Mouse (Mus musculus) hindbrain, embryonic 16.5 days (tissue): ENCODE measurements at regions not wholly inside any gene's neighbourhood (a gene's known extent, or its start where the extent isn't known, plus 50 kb on each side); places are given as distances from the start of the nearest gene placed in this dataset.
A peak's percentile ranks its signal among the peaks of the same experiment; 100 is the strongest.

Source experiments
- ATAC-seq: fragments of 200-750 bp; cut with Nextera tagmentation; 2 replicates; pipeline ENCODE4 v1.8.0; 2017; ENCODE audit warnings: moderate TSS enrichment, moderate library complexity
- H3K27ac ChIP-seq: fragments of 300-500 bp; sonication (generic); 2 replicates; pipeline ENCODE4 v1.5.1; 2014; ENCODE audit warnings: low read depth, mild to moderate bottlenecking, control low read depth, low read length, moderate library complexity
- H3K27me3 ChIP-seq: fragments of 300-500 bp; sonication (generic); replicated peaks from 2 replicates; pipeline ENCODE4 v1.6.1; 2014; ENCODE audit warnings: low read length; ENCODE audit not compliant: control insufficient read depth, insufficient read depth
- H3K36me3 ChIP-seq: fragments of 300-500 bp; sonication (generic); 2 replicates; pipeline ENCODE4 v1.6.1; 2014; ENCODE audit warnings: mild to moderate bottlenecking, low read length, moderate library complexity, mixed read lengths; ENCODE audit not compliant: control insufficient read depth, insufficient read depth
- H3K4me1 ChIP-seq: fragments of 300-500 bp; sonication (generic); 2 replicates; pipeline ENCODE4 v1.6.1; 2014; ENCODE audit warnings: low read depth, low read length; ENCODE audit not compliant: control insufficient read depth, insufficient read depth
- H3K4me2 ChIP-seq: fragments of 300-500 bp; sonication (generic); 2 replicates; pipeline ENCODE4 v1.6.1; 2014; ENCODE audit warnings: mild to moderate bottlenecking, low read length, control low read depth, moderate library complexity
- H3K4me3 ChIP-seq: fragments of 300-500 bp; sonication (generic); 2 replicates; pipeline ENCODE4 v1.5.1; 2014; ENCODE audit warnings: mild to moderate bottlenecking, low read length, control low read depth, moderate library complexity
- H3K9ac ChIP-seq: fragments of 300-500 bp; sonication (generic); 2 replicates; pipeline ENCODE4 v1.6.1; 2014; ENCODE audit warnings: low read depth, mild to moderate bottlenecking, control low read depth, low read length, moderate library complexity
- H3K9me3 ChIP-seq: fragments of 300-500 bp; sonication (generic); 2 replicates; pipeline ENCODE4 v1.6.1; 2014; ENCODE audit warnings: mild to moderate bottlenecking, low read length, moderate library complexity; ENCODE audit not compliant: control insufficient read depth
- WGBS: fragments of 180-500 bp; shearing (Covaris S2); extraction: QIAGEN DNeasy Blood & Tissue Kit; methylation state at CpG from one replicate; pipeline ENCODE4 v1.1.7; 2014; 5-methylcytosine and 5-hydroxymethylcytosine counted together

- WGBS: 89% methylated on average over 5 of the region's 5 CpGs
- no peaks in the 10 kb centered on the region for H3K27me3 ChIP-seq
- H3K36me3 ChIP-seq: no peaks in the 10 kb centered on the region
- no peaks in the 10 kb centered on the region for H3K4me1 ChIP-seq
- H3K4me2 ChIP-seq: no peak overlapping the region
- H3K9ac ChIP-seq: no peak overlapping the region
- no peak overlapping the region for H3K27ac ChIP-seq
- no peak overlapping the region for H3K4me3 ChIP-seq
- no peak for ATAC-seq
- H3K9me3 ChIP-seq: no peaks in the 10 kb centered on the region
These were observed 185.3 kb upstream of the Bcl6 start for GRCm38 (mm10) chr16:24173783-24174518.

GRCm38 (mm10) chr16:24172653-24173052 is 184.0 kb upstream of the Bcl6 start:
- Histone ChIP-seq H3K9me3 (no peaks in the 10 kb centered on the region), H3K27ac (no peak overlapping the region), H3K27me3 (no peaks in the 10 kb centered on the region), H3K36me3 (no peaks in the 10 kb centered on the region), H3K4me3 (no peak overlapping the region), H3K4me2 (no peak overlapping the region), H3K9ac (no peak overlapping the region), H3K4me1 (no peaks in the 10 kb centered on the region)
- WGBS: 95% methylated on average over 2 of the region's 2 CpGs
- ATAC-seq: no peak

GRCm38 (mm10) chr16:24172065-24172464 is 183.4 kb upstream of the Bcl6 start:
- Histone ChIP-seq H3K27me3 (no peaks in the 10 kb centered on the region), H3K4me1 (no peaks in the 10 kb centered on the region), H3K27ac (no peak overlapping the region), H3K4me2 (no peak overlapping the region), H3K9ac (no peak overlapping the region), H3K4me3 (no peak overlapping the region), H3K9me3 (no peaks in the 10 kb centered on the region), H3K36me3 (no peaks in the 10 kb centered on the region)
- WGBS: 62% methylated on average over 5 of the region's 5 CpGs
- no peak for ATAC-seq

- Histone ChIP-seq H3K4me2 (no peak overlapping the region), H3K4me3 (no peak overlapping the region), H3K36me3 (no peaks in the 10 kb centered on the region), H3K4me1 (no peaks in the 10 kb centered on the region), H3K27ac (no peak overlapping the region), H3K9me3 (no peaks in the 10 kb centered on the region), H3K9ac (no peak overlapping the region), H3K27me3 (no peaks in the 10 kb centered on the region)
- no peak for ATAC-seq
- 81% methylated on average over 4 of the region's 4 CpGs for WGBS
These were observed 182.5 kb upstream of the Bcl6 start for GRCm38 (mm10) chr16:24171161-24171560.

- Histone ChIP-seq H3K4me3 (no peak overlapping the region), H3K9ac (no peak overlapping the region), H3K4me1 (no peaks in the 10 kb centered on the region), H3K36me3 (no peaks in the 10 kb centered on the region), H3K4me2 (no peak overlapping the region), H3K27me3 (no peaks in the 10 kb centered on the region), H3K9me3 (no peaks in the 10 kb centered on the region), H3K27ac (no peak overlapping the region)
- ATAC-seq: no peak
These were observed 177.8 kb upstream of the Bcl6 start for GRCm38 (mm10) chr16:24166496-24166895.

- no peak overlapping the region for H3K27ac ChIP-seq
- peak; percentile 27; the same call in 1 of the 2 replicates for ATAC-seq
- no peaks in the 10 kb centered on the region for H3K4me1 ChIP-seq
- no peaks in the 10 kb centered on the region for H3K27me3 ChIP-seq
- no peak overlapping the region for H3K4me2 ChIP-seq
- no peaks in the 10 kb centered on the region for H3K9me3 ChIP-seq
- 61% methylated on average over 11 of the region's 11 CpGs for WGBS
- H3K36me3 ChIP-seq: no peaks in the 10 kb centered on the region
- H3K4me3 ChIP-seq: no peak overlapping the region
- H3K9ac ChIP-seq: no peak overlapping the region
These were observed 176.9 kb upstream of the Bcl6 start for GRCm38 (mm10) chr16:24165461-24166081.

GRCm38 (mm10) chr16:24160705-24161285 is 172.1 kb upstream of the Bcl6 start:
- Histone ChIP-seq H3K4me2 (no peak overlapping the region), H3K36me3 (no peaks in the 10 kb centered on the region), H3K9ac (no peak overlapping the region), H3K4me3 (no peak overlapping the region), H3K4me1 (no peaks in the 10 kb centered on the region), H3K27me3 (no peaks in the 10 kb centered on the region), H3K27ac (no peak overlapping the region), H3K9me3 (no peaks in the 10 kb centered on the region)
- no peak for ATAC-seq
- WGBS: 80% methylated on average over 5 of the region's 5 CpGs

GRCm38 (mm10) chr16:24159336-24159735 is 170.7 kb upstream of the Bcl6 start:
- Histone ChIP-seq H3K36me3 (no peaks in the 10 kb centered on the region), H3K27me3 (no peaks in the 10 kb centered on the region), H3K4me2 (no peak overlapping the region), H3K9me3 (no peaks in the 10 kb centered on the region), H3K4me1 (no peaks in the 10 kb centered on the region), H3K9ac (no peak overlapping the region), H3K4me3 (no peak overlapping the region), H3K27ac (no peak overlapping the region)
- WGBS: 83% methylated on average over 2 of the region's 2 CpGs
- no peak for ATAC-seq

- ATAC-seq: no peak
- H3K27me3 ChIP-seq: no peaks in the 10 kb centered on the region
- no peak overlapping the region for H3K27ac ChIP-seq
- no peaks in the 10 kb centered on the region for H3K4me1 ChIP-seq
- 100% methylated on average over 2 of the region's 2 CpGs for WGBS
- H3K36me3 ChIP-seq: no peaks in the 10 kb centered on the region
- no peak overlapping the region for H3K9ac ChIP-seq
- no peak overlapping the region for H3K4me3 ChIP-seq
- H3K4me2 ChIP-seq: no peak overlapping the region
- no peaks in the 10 kb centered on the region for H3K9me3 ChIP-seq
These were observed 169.1 kb upstream of the Bcl6 start for GRCm38 (mm10) chr16:24157753-24158152.
